Mouse (Mus musculus) lung, postnatal 0 days (tissue): ENCODE results near the gene Erg.

Experiments
- CTCF ChIP-seq: IDR thresholded peaks from 2 replicates; pipeline ENCODE4 v1.5.1; 2016; ENCODE audit warnings: antibody characterized with exemption, mild to moderate bottlenecking
- EP300 ChIP-seq: IDR thresholded peaks from 2 replicates; pipeline ENCODE4 v1.6.1; 2016; ENCODE audit warnings: antibody characterized with exemption, mild to moderate bottlenecking, control low read depth

DNA sequence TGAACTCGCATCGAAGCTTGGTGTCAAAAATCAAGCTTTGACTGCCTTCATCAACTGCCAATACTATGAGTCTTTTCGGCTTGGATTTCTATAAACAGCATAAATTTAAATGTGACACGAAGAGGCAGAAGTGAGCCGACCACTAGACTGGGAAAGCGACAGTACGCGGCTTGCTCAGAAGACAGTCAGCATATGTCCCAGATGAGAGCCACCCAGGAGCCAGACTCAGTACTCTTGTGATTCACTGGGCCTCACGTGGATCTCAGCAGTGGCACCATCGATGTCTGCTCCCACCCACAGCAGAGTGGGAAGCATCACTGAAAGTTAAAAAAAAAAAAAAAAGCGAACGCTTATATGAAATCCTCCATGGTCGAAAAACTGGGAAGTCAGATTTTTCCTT, 105.2 kb downstream of the Erg start:
- TF ChIP-seq CTCF (no peak), EP300 (no peak)
